Mouse (Mus musculus): ENCODE data around the gene Xpnpep3. TPM values are rescaled to one million over a fixed set of nuclear protein-coding genes. Genes with fewer than 3 reads are reported as not detected.

Gene Xpnpep3
- 14.6 and 14.9 TPM in 2 replicates for polyA plus RNA-seq (2012; rRNA removed)

DNA sequence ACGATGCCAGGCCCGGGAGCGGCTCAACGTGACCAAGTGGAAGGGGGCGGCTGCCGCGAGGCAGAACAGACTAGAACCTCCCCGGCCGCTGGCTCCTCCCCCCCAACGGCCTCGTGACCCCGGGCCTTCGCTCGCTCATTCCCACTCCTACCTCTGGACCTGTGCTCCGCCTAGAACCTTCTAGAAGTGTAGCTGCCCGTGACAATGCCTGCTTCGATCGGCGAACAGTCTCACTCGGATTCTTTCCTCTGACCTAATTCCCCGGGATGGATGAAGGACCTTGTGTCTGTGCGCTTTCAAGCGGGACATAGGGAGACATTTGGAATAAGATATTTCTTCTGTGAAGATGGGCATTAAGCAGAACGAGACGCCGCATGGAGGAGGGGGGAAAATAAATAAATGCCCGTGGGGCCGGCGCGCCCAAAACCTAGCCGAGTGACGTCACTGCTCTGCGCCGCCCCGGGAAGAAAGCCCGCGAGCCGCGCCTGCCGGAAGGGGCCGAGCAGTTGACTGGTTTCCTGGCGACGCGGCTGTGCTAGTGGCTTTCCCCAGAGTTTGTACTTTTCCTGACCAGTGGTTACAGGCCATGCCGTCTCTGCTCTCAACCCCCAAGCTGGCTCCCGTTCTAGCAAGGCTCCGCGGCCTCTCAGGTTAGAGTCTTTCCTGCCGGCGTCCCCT lies at the start of gene Xpnpep3, which contains the start of gene St13:
TSS of gene Xpnpep3 (plus strand) at position 501 of the 678 bp plus-strand sequence.
TSS of gene St13 (minus strand) at position 440 of the 678 bp plus-strand sequence.
- no peaks in the 10 kb centered on the region; the same call in 1 of the 2 replicates for H3K36me3 ChIP-seq (ENCODE audit: control insufficient read depth, insufficient read depth, low read length)
- TF ChIP-seq POLR2A (IDR thresholded peaks at IDR 0.05; ENCODE audit: control insufficient read depth, low read depth, low read length) (peak; percentile 80), CTCF (IDR thresholded peaks at IDR 0.05; ENCODE audit: control insufficient read depth, insufficient read depth, insufficient replicate concordance, low read depth, low read length) (no peak)
- H3K27ac ChIP-seq (ENCODE audit: control insufficient read depth, insufficient read depth, low read depth, low read length): peak within 1 kb of the TSS; percentile 100
- no peaks in the 10 kb centered on the region; the same call in 1 of the 2 replicates for H3K4me1 ChIP-seq (ENCODE audit: control insufficient read depth, insufficient read depth, low read length)
- H3K4me3 ChIP-seq (ENCODE audit: control insufficient read depth, low read depth, low read length): peak within 1 kb of the TSS; percentile 98
- H3K27me3 ChIP-seq (ENCODE audit: control insufficient read depth, insufficient read depth, low read length): no peaks in the 10 kb centered on the region

- Histone ChIP-seq H3K4me3 (ENCODE audit: control insufficient read depth, low read depth, low read length) (no peak overlapping the region), H3K4me1 (ENCODE audit: control insufficient read depth, insufficient read depth, low read length) (no peaks in the 10 kb centered on the region), H3K36me3 (ENCODE audit: control insufficient read depth, insufficient read depth, low read length) (no peaks in the 10 kb centered on the region), H3K27ac (ENCODE audit: control insufficient read depth, insufficient read depth, low read depth, low read length) (no peak overlapping the region), H3K27me3 (ENCODE audit: control insufficient read depth, insufficient read depth, low read length) (no peaks in the 10 kb centered on the region)
- TF ChIP-seq CTCF (IDR thresholded peaks at IDR 0.05; ENCODE audit: control insufficient read depth, insufficient read depth, insufficient replicate concordance, low read depth, low read length) (no peak), POLR2A (IDR thresholded peaks at IDR 0.05; ENCODE audit: control insufficient read depth, low read depth, low read length) (no peak)
Measured at GRCm38 (mm10) chr15:81350401-81350800, 49.5 kb upstream of the Xpnpep3 start.

DNA sequence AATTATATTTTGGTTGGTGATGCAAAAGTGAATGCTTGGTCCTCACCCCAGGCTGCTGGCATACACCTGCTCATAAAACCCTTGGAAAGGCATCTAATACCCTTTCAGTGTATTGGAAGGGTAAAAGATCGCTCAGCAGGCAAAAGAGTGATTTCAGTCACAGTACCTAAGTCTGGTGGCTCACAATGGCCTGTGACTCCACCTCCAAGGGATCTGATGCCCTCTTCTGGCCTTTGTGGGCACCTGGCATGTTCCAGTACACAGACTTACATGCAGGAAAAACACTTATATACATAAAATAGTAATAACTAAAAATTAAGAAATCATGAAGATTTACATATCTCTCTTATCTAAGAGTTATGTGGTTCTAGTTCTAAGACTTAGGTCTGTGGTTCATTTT lies 47.3 kb upstream of the Xpnpep3 start:
- Histone ChIP-seq H3K27me3 (ENCODE audit: control insufficient read depth, insufficient read depth, low read length) (no peaks in the 10 kb centered on the region), H3K36me3 (ENCODE audit: control insufficient read depth, insufficient read depth, low read length) (no peaks in the 10 kb centered on the region), H3K4me3 (ENCODE audit: control insufficient read depth, low read depth, low read length) (no peak overlapping the region), H3K27ac (ENCODE audit: control insufficient read depth, insufficient read depth, low read depth, low read length) (no peak overlapping the region), H3K4me1 (ENCODE audit: control insufficient read depth, insufficient read depth, low read length) (no peaks in the 10 kb centered on the region)
- TF ChIP-seq CTCF (IDR thresholded peaks at IDR 0.05; ENCODE audit: control insufficient read depth, insufficient read depth, insufficient replicate concordance, low read depth, low read length) (no peak), POLR2A (IDR thresholded peaks at IDR 0.05; ENCODE audit: control insufficient read depth, low read depth, low read length) (no peak)

- H3K36me3 ChIP-seq (ENCODE audit: control insufficient read depth, insufficient read depth, low read length): no peaks in the 10 kb centered on the region
Measured at GRCm38 (mm10) chr15:81355146-81355761, 44.7 kb upstream of the Xpnpep3 start.

DNA sequence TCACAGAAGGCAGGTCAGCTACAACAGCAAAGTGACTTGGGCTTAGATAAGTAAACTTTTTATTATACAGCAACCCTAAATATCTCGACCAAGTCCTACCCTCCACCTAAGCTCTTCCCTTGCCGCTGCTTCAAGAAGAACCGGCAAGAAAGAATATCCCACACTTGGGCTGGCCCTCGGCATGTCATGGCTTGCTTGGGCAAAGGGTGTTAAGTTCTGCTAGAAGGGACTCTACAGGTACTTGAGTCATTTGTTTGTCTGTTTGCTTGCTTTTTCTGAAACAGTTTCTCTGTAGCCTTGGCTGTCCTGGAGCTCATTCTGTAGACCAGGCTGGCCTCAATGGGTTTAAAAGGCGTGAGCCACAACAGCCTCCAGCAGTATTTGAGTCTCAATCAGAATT lies 43.0 kb upstream of the Xpnpep3 start:
- Histone ChIP-seq H3K27me3 (ENCODE audit: control insufficient read depth, insufficient read depth, low read length) (no peaks in the 10 kb centered on the region), H3K4me3 (ENCODE audit: control insufficient read depth, low read depth, low read length) (no peak overlapping the region), H3K4me1 (ENCODE audit: control insufficient read depth, insufficient read depth, low read length) (peaks cover 2% of the 10 kb centered on the region), H3K36me3 (ENCODE audit: control insufficient read depth, insufficient read depth, low read length) (no peaks in the 10 kb centered on the region), H3K27ac (ENCODE audit: control insufficient read depth, insufficient read depth, low read depth, low read length) (no peak overlapping the region)
- no peak for TF ChIP-seq POLR2A (IDR thresholded peaks at IDR 0.05; ENCODE audit: control insufficient read depth, low read depth, low read length)
- TF ChIP-seq CTCF (IDR thresholded peaks at IDR 0.05; ENCODE audit: control insufficient read depth, insufficient read depth, insufficient replicate concordance, low read depth, low read length): no peak

More at GRCm38 (mm10) chr15:81355146-81355761, 44.7 kb upstream of the Xpnpep3 start:
- TF ChIP-seq POLR2A (IDR thresholded peaks at IDR 0.05; ENCODE audit: control insufficient read depth, low read depth, low read length) (no peak), CTCF (IDR thresholded peaks at IDR 0.05; ENCODE audit: control insufficient read depth, insufficient read depth, insufficient replicate concordance, low read depth, low read length) (no peak)
- no peaks in the 10 kb centered on the region for H3K27me3 ChIP-seq (ENCODE audit: control insufficient read depth, insufficient read depth, low read length)
- no peaks in the 10 kb centered on the region; the same call in none of the 2 replicates for H3K4me1 ChIP-seq (ENCODE audit: control insufficient read depth, insufficient read depth, low read length)
- H3K27ac ChIP-seq (ENCODE audit: control insufficient read depth, insufficient read depth, low read depth, low read length): no peak overlapping the region
- H3K4me3 ChIP-seq (ENCODE audit: control insufficient read depth, low read depth, low read length): no peak overlapping the region

- Histone ChIP-seq H3K27ac (ENCODE audit: control insufficient read depth, insufficient read depth, low read depth, low read length) (no peak overlapping the region), H3K27me3 (ENCODE audit: control insufficient read depth, insufficient read depth, low read length) (no peaks in the 10 kb centered on the region), H3K4me3 (ENCODE audit: control insufficient read depth, low read depth, low read length) (no peak overlapping the region), H3K4me1 (ENCODE audit: control insufficient read depth, insufficient read depth, low read length) (peaks cover 2% of the 10 kb centered on the region), H3K36me3 (ENCODE audit: control insufficient read depth, insufficient read depth, low read length) (no peaks in the 10 kb centered on the region)
- TF ChIP-seq POLR2A (IDR thresholded peaks at IDR 0.05; ENCODE audit: control insufficient read depth, low read depth, low read length): no peak
Measured at GRCm38 (mm10) chr15:81358943-81359342, 41.0 kb upstream of the Xpnpep3 start.

GRCm38 (mm10) chr15:81359421-81359820 lies 40.5 kb upstream of the Xpnpep3 start:
- H3K4me3 ChIP-seq (ENCODE audit: control insufficient read depth, low read depth, low read length): no peak overlapping the region
- TF ChIP-seq POLR2A (IDR thresholded peaks at IDR 0.05; ENCODE audit: control insufficient read depth, low read depth, low read length) (no peak), CTCF (IDR thresholded peaks at IDR 0.05; ENCODE audit: control insufficient read depth, insufficient read depth, insufficient replicate concordance, low read depth, low read length) (no peak)

More at GRCm38 (mm10) chr15:81359421-81359820, 40.5 kb upstream of the Xpnpep3 start:
- no peaks in the 10 kb centered on the region for H3K36me3 ChIP-seq (ENCODE audit: control insufficient read depth, insufficient read depth, low read length)
- no peaks in the 10 kb centered on the region for H3K27me3 ChIP-seq (ENCODE audit: control insufficient read depth, insufficient read depth, low read length)
- peaks cover 2% of the 10 kb centered on the region for H3K4me1 ChIP-seq (ENCODE audit: control insufficient read depth, insufficient read depth, low read length)
- no peak overlapping the region for H3K27ac ChIP-seq (ENCODE audit: control insufficient read depth, insufficient read depth, low read depth, low read length)
